ENCODE assay signal across 8 mouse cellular contexts in the genomic region with DNA sequence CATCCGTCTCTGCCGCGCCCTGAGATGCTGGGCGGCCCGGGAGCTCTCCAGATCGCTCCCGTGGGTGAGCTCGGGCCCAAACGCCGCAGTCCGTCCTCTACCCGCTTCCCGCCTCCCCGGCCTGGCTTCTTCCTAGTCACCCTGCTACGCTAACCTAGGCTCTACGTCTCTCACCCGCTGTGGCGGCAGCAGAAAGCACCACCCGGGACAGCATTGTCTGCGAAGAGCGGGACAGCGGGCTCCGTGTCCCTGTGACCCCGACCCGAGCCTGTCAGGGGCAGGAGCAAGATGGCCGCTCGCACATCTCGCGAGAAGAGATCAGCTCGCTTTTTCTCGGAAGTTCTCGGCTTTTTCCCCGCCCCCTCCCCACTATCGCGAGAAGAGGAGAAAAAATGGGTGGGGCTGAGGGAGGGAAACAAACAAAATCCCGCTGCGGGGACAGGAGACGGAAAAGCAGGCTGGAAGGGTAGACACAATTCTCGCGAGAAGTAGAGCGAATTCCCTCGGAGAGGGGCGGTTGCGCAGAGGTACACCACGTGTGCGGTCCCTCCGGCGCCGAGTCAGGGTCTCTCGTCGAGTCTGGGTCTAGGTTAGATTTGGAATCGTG. TPM values are rescaled to one million over a fixed set of nuclear protein-coding genes. Genes with fewer than 3 reads are reported as not detected.
DNase-seq lines count a peak whose midpoint lies in the region; ATAC-seq and TF ChIP-seq lines count a peak whose summit lies in the region.

A gene (plus strand): TSS at position 396 of the 607 bp plus-strand sequence.

- TF ChIP-seq EP300 in heart, adult 2 months (IDR thresholded peaks at IDR 0.05; ENCODE audit: insufficient read depth, low read depth, low read length), result 0 out of 2 replicates have a peak, but pooled peaks have one; percentile 79

- peak within 1 kb of the TSS; percentile 88 for H3K4me2 ChIP-seq in embryonic facial prominence, embryonic 14.5 days (ENCODE audit: low read depth, low read length)
- peak within 1 kb of the TSS; percentile 89 for H3K4me2 ChIP-seq in limb, embryonic 13.5 days (replicated peaks)
- H3K4me2 ChIP-seq in midbrain, embryonic 16.5 days (ENCODE audit: low read length), result peak within 1 kb of the TSS; percentile 88

- 0% methylated on average over 43 of the region's 52 CpGs for WGBS in embryonic facial prominence, embryonic 14.5 days
- WGBS in heart, adult 2 months, result under 1% methylated on average over 52 of the region's 52 CpGs
- WGBS in limb, embryonic 13.5 days, result under 1% methylated on average over 52 of the region's 52 CpGs
- under 1% methylated on average over 50 of the region's 52 CpGs for WGBS in midbrain, embryonic 16.5 days

- H3K27ac ChIP-seq in embryonic facial prominence, embryonic 14.5 days (replicated peaks; ENCODE audit: low read depth, low read length), result peak within 1 kb of the TSS; percentile 84
- H3K27ac ChIP-seq in heart, adult 2 months, result peak within 1 kb of the TSS; percentile 95
- peak within 1 kb of the TSS; percentile 79 for H3K27ac ChIP-seq in limb, embryonic 13.5 days
- peak within 1 kb of the TSS; percentile 92 for H3K27ac ChIP-seq in midbrain, embryonic 16.5 days (ENCODE audit: low read length)

- H3K36me3 ChIP-seq in embryonic facial prominence, embryonic 14.5 days (ENCODE audit: control insufficient read depth, insufficient read depth, low read length), result peaks cover 61% of the 10 kb centered on the region
- H3K36me3 ChIP-seq in heart, adult 2 months (ENCODE audit: control insufficient read depth, insufficient read depth, low read length), result peaks cover 36% of the 10 kb centered on the region
- H3K36me3 ChIP-seq in limb, embryonic 13.5 days, result peaks cover 48% of the 10 kb centered on the region
- peaks cover 8% of the 10 kb centered on the region for H3K36me3 ChIP-seq in midbrain, embryonic 16.5 days (ENCODE audit: control insufficient read depth, insufficient read depth, low read length)

- peak; percentile 99 for DNase-seq in 3T3-L1 (ENCODE audit: low read depth, low spot score)
- peak; percentile 77 to 94 for DNase-seq in adrenal gland, postnatal 4 days (ENCODE audit: low spot score in 2 of 2)
- peak; percentile 99 for DNase-seq in embryonic facial prominence, embryonic 14.5 days (ENCODE audit: low spot score)
- peak; percentile 96 for DNase-seq in heart, adult 2 months
- DNase-seq in kidney, adult 8-10 months, result peak; percentile 96
- DNase-seq in spleen, postnatal 10 days (ENCODE audit: low spot score in 2 of 2), result peak; percentile 96 to 97

- peak within 1 kb of the TSS; percentile 85 for H3K4me3 ChIP-seq in embryonic facial prominence, embryonic 14.5 days (ENCODE audit: low read depth, low read length)
- peak within 1 kb of the TSS; percentile 78 for H3K4me3 ChIP-seq in heart, adult 2 months
- peak within 1 kb of the TSS; percentile 95 for H3K4me3 ChIP-seq in limb, embryonic 13.5 days
- peak within 1 kb of the TSS; percentile 59 for H3K4me3 ChIP-seq in midbrain, embryonic 16.5 days (ENCODE audit: low read depth, low read length)

- intact Hi-C loops in heart, adult 2 months (cut with DNase I), result loop anchor here (5.0 kb wide), 1 partner anchor 272 kb away; a partner anchor contains a TSS

- peaks cover 16% of the 10 kb centered on the region for H3K4me1 ChIP-seq in embryonic facial prominence, embryonic 14.5 days (ENCODE audit: control insufficient read depth, insufficient read depth, low read length)
- peaks cover 5% of the 10 kb centered on the region for H3K4me1 ChIP-seq in heart, adult 2 months (ENCODE audit: control insufficient read depth, insufficient read depth, low read length)
- peaks cover 32% of the 10 kb centered on the region for H3K4me1 ChIP-seq in limb, embryonic 13.5 days
- peaks cover 33% of the 10 kb centered on the region for H3K4me1 ChIP-seq in midbrain, embryonic 16.5 days (ENCODE audit: control insufficient read depth, insufficient read depth, low read length)

- H3K9ac ChIP-seq in embryonic facial prominence, embryonic 14.5 days (ENCODE audit: low read depth, low read length), result peak within 1 kb of the TSS; percentile 97
- peak within 1 kb of the TSS; percentile 96 for H3K9ac ChIP-seq in heart, adult 2 months (ENCODE audit: low read depth, low read length)
- peak within 1 kb of the TSS; percentile 96 for H3K9ac ChIP-seq in limb, embryonic 13.5 days
- peak within 1 kb of the TSS; percentile 96 for H3K9ac ChIP-seq in midbrain, embryonic 16.5 days (ENCODE audit: low read depth, low read length)

- TF ChIP-seq CTCF in heart, adult 2 months (IDR thresholded peaks at IDR 0.05), result no peak

- ATAC-seq in embryonic facial prominence, embryonic 14.5 days (ENCODE audit: low read depth), result peak; percentile 98
- peak; percentile 97 for ATAC-seq in limb, embryonic 13.5 days (ENCODE audit: low FRiP score, low read depth)
- peak; percentile 98 for ATAC-seq in midbrain, embryonic 16.5 days

- H3K79me2 ChIP-seq in heart, adult 2 months (replicated peaks; ENCODE audit: control insufficient read depth, insufficient read depth, low read length), result peaks cover 4% of the 10 kb centered on the region

- TF ChIP-seq POLR2A in heart, adult 2 months (IDR thresholded peaks at IDR 0.05; ENCODE audit: insufficient read depth, low read depth, low read length), result peak; percentile 98

- no peaks in the 10 kb centered on the region for H3K9me3 ChIP-seq in embryonic facial prominence, embryonic 14.5 days (ENCODE audit: control insufficient read depth, low read length)
- no peaks in the 10 kb centered on the region; the same call in 1 of the 2 replicates for H3K9me3 ChIP-seq in limb, embryonic 13.5 days
- H3K9me3 ChIP-seq in midbrain, embryonic 16.5 days (replicated peaks; ENCODE audit: control insufficient read depth, low read length, poor library complexity, severe bottlenecking), result no peaks in the 10 kb centered on the region

- H3K27me3 ChIP-seq in embryonic facial prominence, embryonic 14.5 days (replicated peaks; ENCODE audit: control insufficient read depth, insufficient read depth, low read length), result no peaks in the 10 kb centered on the region
- no peaks in the 10 kb centered on the region for H3K27me3 ChIP-seq in heart, adult 2 months (ENCODE audit: control insufficient read depth, insufficient read depth, low read length)
- H3K27me3 ChIP-seq in limb, embryonic 13.5 days, result no peaks in the 10 kb centered on the region
- no peaks in the 10 kb centered on the region for H3K27me3 ChIP-seq in midbrain, embryonic 16.5 days (ENCODE audit: control insufficient read depth, insufficient read depth, low read depth, low read length)

RNA-seq across cellular contexts. Expression of the gene that starts here (rescaled TPM):
- total RNA-seq in adrenal gland, postnatal 4 days (2021), result 10 to 100 TPM; 74.0 to 76.3 TPM
- 100 and 117 TPM in 2 replicates for polyA plus RNA-seq in embryonic facial prominence, embryonic 14.5 days (2014; fragmentation: Nextera tagmentation; extraction: Ambion mirVana)
- 10 to 100 TPM; 37.8 to 39.6 TPM for total RNA-seq in heart, adult 2 months (2021)
- 40.9 and 58.5 TPM in 2 replicates for polyA plus RNA-seq in heart, adult 2 months (2012; rRNA removed)
- polyA plus RNA-seq in limb, embryonic 13.5 days (2015; fragmentation: Nextera tagmentation; extraction: Ambion mirVana), result 114 and 119 TPM in 2 replicates
- 89.7 and 90.9 TPM in 2 replicates for polyA plus RNA-seq in midbrain, embryonic 16.5 days (2015; fragmentation: Nextera tagmentation; extraction: Ambion mirVana)

Comparison
In these comparisons a context has a peak if more than half of its experiments do, and no peak if none do; other contexts are left out.
1. Peak in every context shown above with its lines: DNase-seq, ATAC-seq, H3K4me3 ChIP-seq and H3K27ac ChIP-seq.